Mouse (Mus musculus): ENCODE results near the gene Nxf2.

DNA sequence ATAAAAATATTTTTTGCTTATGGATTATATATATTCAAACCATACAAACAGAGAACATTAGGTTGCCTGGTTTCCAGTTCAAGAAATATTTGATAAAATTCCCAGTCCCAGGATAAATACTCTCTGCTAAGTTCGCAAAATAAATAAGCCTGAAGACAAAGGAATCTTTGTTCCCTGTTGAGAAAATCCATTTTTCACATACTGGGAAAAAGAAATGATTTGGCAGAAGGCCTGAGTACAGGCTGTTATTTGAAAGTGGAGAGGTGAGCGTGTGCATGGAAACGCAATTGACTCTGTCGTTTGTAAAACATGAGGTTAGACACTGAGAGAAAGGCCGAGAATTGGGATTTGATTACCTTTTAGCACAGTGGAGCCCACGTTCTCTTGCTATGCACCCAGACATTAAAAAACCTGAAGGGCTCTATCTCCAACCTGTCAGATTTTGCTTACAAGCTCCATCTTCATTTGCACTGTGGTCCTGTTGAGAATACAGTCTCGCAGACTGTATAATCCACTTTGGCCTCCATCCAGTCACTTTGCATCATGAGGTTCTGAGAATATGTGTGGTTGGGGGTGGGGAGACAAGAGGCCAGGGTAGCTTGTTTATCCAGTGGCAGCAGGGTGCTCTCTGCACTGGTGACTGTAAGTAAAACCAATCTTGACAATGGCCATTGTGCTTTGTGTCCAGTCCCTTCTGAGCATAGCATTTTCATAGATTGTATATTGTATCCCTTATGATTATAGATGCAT is 40.7 kb downstream of the Nxf2 start:
- TF ChIP-seq POLR2A (IDR thresholded peaks at IDR 0.05; ENCODE audit: low read depth, low read length), result no peak
- TF ChIP-seq CTCF (IDR thresholded peaks at IDR 0.05; ENCODE audit: extremely low read depth, insufficient read depth, insufficient read length, insufficient replicate concordance), result no peak
